Mouse (Mus musculus): ENCODE measurements around the gene Pts. TPM values are rescaled to one million over a fixed set of nuclear protein-coding genes. Genes with fewer than 3 reads are reported as not detected.

The Pts gene
- total and polyA plus RNA-seq, 3 experiments = 24.8 to 30.2 (median 28.7) TPM

DNA sequence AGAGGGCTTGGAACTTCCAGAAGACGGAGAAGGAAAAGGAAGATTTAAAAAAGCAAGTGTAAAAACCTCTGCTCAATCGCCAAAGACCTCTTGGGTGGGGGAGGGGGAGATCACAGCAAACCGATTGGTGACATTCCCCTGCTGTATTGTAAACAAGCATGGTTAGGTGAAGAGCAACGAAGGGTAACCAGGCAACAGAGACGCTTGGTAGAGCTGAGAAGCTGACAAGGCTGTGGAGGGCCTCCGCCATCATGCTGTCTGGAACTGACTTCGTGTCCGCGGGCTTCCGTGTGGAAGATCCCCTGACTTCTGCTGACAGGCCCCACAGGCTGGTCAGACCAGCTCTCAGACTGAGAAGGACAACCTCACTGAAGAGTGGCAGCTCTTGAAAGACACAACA is 43.0 kb downstream of the Pts start:
- Histone ChIP-seq H3K27ac (no peak overlapping the region), H3K4me3 (no peak overlapping the region), H3K79me2 (replicated peaks; ENCODE audit: control insufficient read depth, insufficient read depth, low read length) (no peaks in the 10 kb centered on the region), H3K27me3 (ENCODE audit: control insufficient read depth, insufficient read depth, low read length) (no peaks in the 10 kb centered on the region), H3K36me3 (ENCODE audit: control insufficient read depth, insufficient read depth, low read length) (no peaks in the 10 kb centered on the region), H3K4me1 (ENCODE audit: control insufficient read depth, insufficient read depth, low read length) (no peaks in the 10 kb centered on the region; the same call in 1 of the 2 replicates), H3K9ac (ENCODE audit: low read depth, low read length) (no peak overlapping the region)
- no peak for DNase-seq
- WGBS = 31% methylated on average over 10 of the region's 10 CpGs
- TF ChIP-seq CTCF (IDR thresholded peaks at IDR 0.05) (no peak), POLR2A (IDR thresholded peaks at IDR 0.05; ENCODE audit: insufficient read depth, low read depth, low read length) (no peak), EP300 (IDR thresholded peaks at IDR 0.05; ENCODE audit: insufficient read depth, low read depth, low read length) (no peak)
- intact Hi-C loops (cut with DNase I) = no loop called here

DNA sequence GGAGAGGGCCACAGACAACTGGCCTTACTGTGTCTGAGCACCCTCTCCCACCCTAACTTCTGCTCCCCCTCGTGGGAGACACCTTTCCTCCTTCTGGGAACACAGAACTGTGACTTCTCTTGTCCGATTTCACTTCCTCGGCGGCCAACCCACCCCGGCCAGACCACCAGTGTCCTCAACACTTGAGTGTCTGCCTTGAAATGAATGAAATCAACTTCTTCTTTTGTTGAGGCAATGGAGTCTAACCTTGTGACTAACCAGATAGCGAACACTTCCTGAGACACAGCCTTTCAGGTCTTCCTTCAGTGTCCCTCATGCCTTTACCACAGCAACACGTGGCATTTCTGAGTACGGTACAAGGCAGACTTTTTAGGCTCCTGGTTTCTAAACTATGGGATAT is 45.8 kb downstream of the Pts start:
- H3K27ac ChIP-seq = no peak overlapping the region
- TF ChIP-seq POLR2A (IDR thresholded peaks at IDR 0.05; ENCODE audit: insufficient read depth, low read depth, low read length) = no peak
- TF ChIP-seq EP300 (IDR thresholded peaks at IDR 0.05; ENCODE audit: insufficient read depth, low read depth, low read length) = no peak
- TF ChIP-seq CTCF (IDR thresholded peaks at IDR 0.05) = no peak
- no peaks in the 10 kb centered on the region for H3K4me1 ChIP-seq (ENCODE audit: control insufficient read depth, insufficient read depth, low read length)
- no peak overlapping the region for H3K9ac ChIP-seq (ENCODE audit: low read depth, low read length)
- no peak for DNase-seq
- H3K27me3 ChIP-seq (ENCODE audit: control insufficient read depth, insufficient read depth, low read length) = no peaks in the 10 kb centered on the region
- H3K36me3 ChIP-seq (ENCODE audit: control insufficient read depth, insufficient read depth, low read length) = no peaks in the 10 kb centered on the region
- whole genome bisulfite sequencing = 77% methylated on average over 8 of the region's 8 CpGs
- no peak overlapping the region for H3K4me3 ChIP-seq
- no peaks in the 10 kb centered on the region for H3K79me2 ChIP-seq (replicated peaks; ENCODE audit: control insufficient read depth, insufficient read depth, low read length)
- intact Hi-C loops (cut with DNase I) = no loop called here

DNA sequence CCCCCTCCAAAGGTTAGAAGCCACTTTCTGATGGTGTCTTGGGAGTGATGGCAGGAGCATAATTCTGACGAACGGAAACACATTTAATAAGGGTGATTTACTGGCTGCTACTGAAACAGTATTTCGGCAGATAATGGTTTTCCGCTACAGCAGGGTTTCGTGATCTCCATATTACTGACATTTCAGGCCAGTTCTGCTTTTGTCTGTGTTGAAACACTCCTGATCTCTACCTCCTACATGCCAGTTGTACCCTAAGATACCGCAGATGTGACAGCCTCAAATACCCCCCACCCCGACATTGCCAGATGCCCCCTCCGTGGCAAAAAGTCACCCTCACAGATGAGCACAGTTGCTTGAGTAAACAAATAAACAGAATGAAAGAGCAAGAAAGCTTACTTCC is 49.0 kb downstream of the Pts start:
- TF ChIP-seq CTCF (IDR thresholded peaks at IDR 0.05) (no peak), EP300 (IDR thresholded peaks at IDR 0.05; ENCODE audit: insufficient read depth, low read depth, low read length) (no peak), POLR2A (IDR thresholded peaks at IDR 0.05; ENCODE audit: insufficient read depth, low read depth, low read length) (no peak)
- Histone ChIP-seq H3K36me3 (ENCODE audit: control insufficient read depth, insufficient read depth, low read length) (no peaks in the 10 kb centered on the region), H3K4me3 (no peak overlapping the region), H3K79me2 (replicated peaks; ENCODE audit: control insufficient read depth, insufficient read depth, low read length) (no peaks in the 10 kb centered on the region), H3K4me1 (ENCODE audit: control insufficient read depth, insufficient read depth, low read length) (no peaks in the 10 kb centered on the region), H3K27me3 (ENCODE audit: control insufficient read depth, insufficient read depth, low read length) (no peaks in the 10 kb centered on the region), H3K27ac (no peak overlapping the region), H3K9ac (ENCODE audit: low read depth, low read length) (no peak overlapping the region)
- 52% methylated on average over 8 of the region's 8 CpGs for WGBS
- DNase-seq = no peak
- intact Hi-C loops (cut with DNase I) = no loop called here

DNA sequence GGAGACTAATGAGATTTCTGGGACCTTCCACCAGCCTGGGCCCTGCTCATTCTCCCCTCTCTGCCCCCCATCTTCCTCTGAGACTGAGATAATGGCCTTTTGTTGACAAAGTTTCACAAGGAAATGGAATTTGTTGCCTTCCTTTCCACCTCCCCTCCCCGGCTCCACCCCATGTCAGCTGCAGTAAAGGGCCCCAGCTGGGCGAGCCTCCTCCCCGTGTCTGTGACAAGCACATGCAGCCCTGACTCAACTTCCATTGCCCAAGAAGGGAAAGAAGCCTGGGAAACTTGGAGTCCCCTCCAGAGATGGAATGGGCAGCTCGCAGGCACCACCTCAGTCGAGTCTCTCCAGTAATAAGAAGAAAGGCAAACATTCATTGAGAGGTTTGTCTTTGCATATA is 49.7 kb downstream of the Pts start:
- DNase-seq = peak; percentile 35 to 36

DNA sequence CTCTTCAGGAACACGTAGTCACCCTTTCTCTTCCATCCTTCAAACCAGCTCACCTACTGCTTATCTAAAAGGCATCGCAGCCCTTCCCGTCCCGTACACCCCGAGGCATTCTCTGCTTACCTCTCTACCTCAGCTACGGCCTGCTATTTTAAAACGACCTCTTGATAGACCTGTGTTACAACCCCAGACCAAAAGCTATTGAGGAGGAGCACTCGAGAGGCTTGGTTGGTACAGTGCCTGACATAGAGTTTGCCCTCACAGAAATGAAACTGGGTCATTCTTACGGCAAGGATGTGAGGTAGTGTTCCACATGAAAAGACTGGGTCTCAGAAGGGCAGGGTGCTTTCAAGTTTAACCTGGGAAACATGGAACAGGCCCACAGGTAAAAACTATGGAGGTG is 51.3 kb downstream of the Pts start:
- H3K9ac ChIP-seq (ENCODE audit: low read depth, low read length) = no peak overlapping the region
- no peak overlapping the region for H3K4me3 ChIP-seq
- 79% methylated on average over 9 of the region's 9 CpGs for WGBS
- no peaks in the 10 kb centered on the region for H3K4me1 ChIP-seq (ENCODE audit: control insufficient read depth, insufficient read depth, low read length)
- no peaks in the 10 kb centered on the region for H3K36me3 ChIP-seq (ENCODE audit: control insufficient read depth, insufficient read depth, low read length)
- intact Hi-C loops (cut with DNase I) = no loop called here
- TF ChIP-seq POLR2A (IDR thresholded peaks at IDR 0.05; ENCODE audit: insufficient read depth, low read depth, low read length) (no peak), EP300 (IDR thresholded peaks at IDR 0.05; ENCODE audit: insufficient read depth, low read depth, low read length) (no peak), CTCF (IDR thresholded peaks at IDR 0.05) (no peak)
- no peaks in the 10 kb centered on the region for H3K27me3 ChIP-seq (ENCODE audit: control insufficient read depth, insufficient read depth, low read length)
- DNase-seq = no peak
- H3K79me2 ChIP-seq (replicated peaks; ENCODE audit: control insufficient read depth, insufficient read depth, low read length) = no peaks in the 10 kb centered on the region
- no peak overlapping the region for H3K27ac ChIP-seq

More for the DNA sequence above, 49.7 kb downstream of the Pts start:
- Histone ChIP-seq H3K27me3 (ENCODE audit: control insufficient read depth, insufficient read depth, low read length) (no peaks in the 10 kb centered on the region), H3K4me1 (ENCODE audit: control insufficient read depth, insufficient read depth, low read length) (no peaks in the 10 kb centered on the region), H3K79me2 (replicated peaks; ENCODE audit: control insufficient read depth, insufficient read depth, low read length) (no peaks in the 10 kb centered on the region), H3K36me3 (ENCODE audit: control insufficient read depth, insufficient read depth, low read length) (no peaks in the 10 kb centered on the region), H3K9ac (ENCODE audit: low read depth, low read length) (no peak overlapping the region), H3K4me3 (no peak overlapping the region), H3K27ac (no peak overlapping the region)
- intact Hi-C loops (cut with DNase I) = no loop called here
- 20% methylated on average over 5 of the region's 5 CpGs for WGBS
- TF ChIP-seq EP300 (IDR thresholded peaks at IDR 0.05; ENCODE audit: insufficient read depth, low read depth, low read length) = no peak
- no peak for TF ChIP-seq POLR2A (IDR thresholded peaks at IDR 0.05; ENCODE audit: insufficient read depth, low read depth, low read length)
- TF ChIP-seq CTCF (IDR thresholded peaks at IDR 0.05) = no peak

DNA sequence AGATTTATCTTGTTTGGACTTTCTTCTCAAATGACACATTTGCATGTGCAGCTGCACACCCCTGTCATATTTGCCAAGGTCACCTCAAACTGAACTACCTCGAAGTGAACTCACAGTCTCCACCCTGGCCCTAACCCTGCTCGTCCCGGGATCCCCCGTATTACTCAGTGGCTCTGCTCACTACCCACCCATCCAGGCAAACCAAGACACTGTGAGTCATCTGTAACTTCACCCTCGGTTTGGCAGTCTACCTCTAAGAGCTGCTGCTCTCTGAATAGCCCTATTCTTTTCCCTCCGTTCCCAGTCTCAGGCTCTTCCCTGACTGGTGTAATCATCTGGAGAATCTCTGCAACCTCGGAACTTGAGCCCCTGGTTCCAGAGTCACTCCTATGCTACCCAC is 51.9 kb downstream of the Pts start:
- WGBS = 45% methylated on average over 7 of the region's 7 CpGs
- no peaks in the 10 kb centered on the region for H3K4me1 ChIP-seq (ENCODE audit: control insufficient read depth, insufficient read depth, low read length)
- no peak for TF ChIP-seq EP300 (IDR thresholded peaks at IDR 0.05; ENCODE audit: insufficient read depth, low read depth, low read length)
- TF ChIP-seq CTCF (IDR thresholded peaks at IDR 0.05) = no peak
- TF ChIP-seq POLR2A (IDR thresholded peaks at IDR 0.05; ENCODE audit: insufficient read depth, low read depth, low read length) = no peak
- no peak overlapping the region for H3K4me3 ChIP-seq
- intact Hi-C loops (cut with DNase I) = no loop called here
- no peak for DNase-seq
- H3K9ac ChIP-seq (ENCODE audit: low read depth, low read length) = no peak overlapping the region
- no peaks in the 10 kb centered on the region for H3K79me2 ChIP-seq (replicated peaks; ENCODE audit: control insufficient read depth, insufficient read depth, low read length)
- H3K36me3 ChIP-seq (ENCODE audit: control insufficient read depth, insufficient read depth, low read length) = no peaks in the 10 kb centered on the region
- H3K27me3 ChIP-seq (ENCODE audit: control insufficient read depth, insufficient read depth, low read length) = no peaks in the 10 kb centered on the region
- no peak overlapping the region for H3K27ac ChIP-seq
